Mouse (Mus musculus): Measurements from ENCODE around the gene Ago4. TPM values are rescaled to one million over a fixed set of nuclear protein-coding genes. Genes with fewer than 3 reads are reported as not detected.

The Ago4 gene
- total RNA-seq, 2 experiments from 2014 or later, result 6.9 to 8.4 TPM

- peak; percentile 27 to 45 for DNase-seq (ENCODE audit: low spot score in 2 of 2)
Observed at GRCm38 (mm10) chr4:126526164-126526563, 7.1 kb downstream of the Ago4 start.

- DNase-seq (ENCODE audit: low spot score in 2 of 2), result no peak
Observed at GRCm38 (mm10) chr4:126512308-126513066, 20.8 kb downstream of the Ago4 start.

GRCm38 (mm10) chr4:126511013-126511412 is 22.3 kb downstream of the Ago4 start:
- DNase-seq (ENCODE audit: low spot score in 2 of 2), result no peak

DNA sequence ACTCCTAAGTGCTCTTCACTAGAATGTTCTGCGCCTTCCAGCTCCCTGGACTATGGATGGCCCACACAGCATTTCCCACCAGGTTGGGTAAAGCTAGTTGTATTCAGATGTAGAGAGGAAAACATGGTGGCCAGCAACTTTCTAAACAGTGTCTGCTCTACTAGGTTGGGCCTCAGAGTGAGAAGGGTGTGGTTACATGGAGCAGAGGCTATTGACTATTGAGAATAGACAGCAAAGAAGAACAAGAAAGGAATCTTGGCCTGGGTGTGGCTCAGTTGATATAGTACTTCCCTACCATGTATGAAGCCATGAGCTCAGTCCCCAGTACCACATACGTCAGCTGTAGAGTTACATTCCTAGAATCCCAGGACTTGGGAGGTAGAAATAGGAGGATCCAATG is 24.2 kb downstream of the Ago4 start:
- no peak for DNase-seq (ENCODE audit: low spot score in 2 of 2)

GRCm38 (mm10) chr4:126508110-126508899 is 25.0 kb downstream of the Ago4 start:
- DNase-seq (ENCODE audit: low spot score in 2 of 2), result no peak

GRCm38 (mm10) chr4:126502977-126503309 is 30.3 kb downstream of the Ago4 start:
- no peak for DNase-seq (ENCODE audit: low spot score in 2 of 2)

- DNase-seq (ENCODE audit: low spot score in 2 of 2), result no peak
Observed at GRCm38 (mm10) chr4:126502141-126502976, 30.9 kb downstream of the Ago4 start.

GRCm38 (mm10) chr4:126498601-126499000 is 34.7 kb downstream of the Ago4 start:
- DNase-seq (ENCODE audit: low spot score in 2 of 2), result no peak

- no peak for DNase-seq (ENCODE audit: low spot score in 2 of 2)
Observed at GRCm38 (mm10) chr4:126496963-126497362, 36.3 kb downstream of the Ago4 start.

DNA sequence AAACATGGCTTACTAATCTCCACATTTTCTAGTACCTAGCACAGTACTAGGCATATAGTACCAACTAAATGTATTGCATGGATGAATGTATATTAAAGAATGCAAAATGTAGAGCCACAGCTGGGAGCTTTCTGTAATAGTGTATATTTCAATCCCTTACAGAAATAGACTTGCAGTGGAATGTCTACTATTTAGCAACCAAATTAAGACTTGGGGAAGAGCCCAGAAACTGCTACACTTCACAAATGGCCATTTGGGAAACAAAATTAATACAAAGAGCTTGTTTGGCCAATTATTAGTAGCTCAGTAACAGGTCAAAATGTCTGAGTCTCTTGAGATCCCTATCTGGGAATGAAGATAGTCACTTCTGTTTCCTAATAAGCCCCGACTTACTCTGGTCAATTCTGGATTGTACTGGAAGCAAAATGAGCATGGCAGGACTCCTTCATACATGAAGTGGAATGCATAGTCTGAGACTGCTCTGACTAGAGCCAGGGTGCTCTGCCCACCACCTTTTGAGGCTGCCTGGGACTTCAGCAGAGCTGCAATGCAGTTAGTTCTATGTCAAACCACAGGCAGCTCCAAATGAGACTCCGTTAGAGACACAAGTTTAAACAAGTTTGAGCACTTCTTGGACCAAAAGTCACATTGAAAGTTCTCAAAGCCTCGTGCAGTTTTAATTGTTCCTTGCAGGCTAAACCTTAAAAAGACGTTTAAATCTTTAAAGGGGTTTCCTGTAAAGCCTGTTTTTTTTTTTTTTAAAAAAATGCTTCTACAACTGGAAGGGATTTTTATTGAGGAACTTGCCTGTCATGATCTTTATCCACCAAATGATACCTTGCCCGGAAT is 37.1 kb downstream of the Ago4 start:
- DNase-seq (ENCODE audit: low spot score in 2 of 2), result no peak

DNA sequence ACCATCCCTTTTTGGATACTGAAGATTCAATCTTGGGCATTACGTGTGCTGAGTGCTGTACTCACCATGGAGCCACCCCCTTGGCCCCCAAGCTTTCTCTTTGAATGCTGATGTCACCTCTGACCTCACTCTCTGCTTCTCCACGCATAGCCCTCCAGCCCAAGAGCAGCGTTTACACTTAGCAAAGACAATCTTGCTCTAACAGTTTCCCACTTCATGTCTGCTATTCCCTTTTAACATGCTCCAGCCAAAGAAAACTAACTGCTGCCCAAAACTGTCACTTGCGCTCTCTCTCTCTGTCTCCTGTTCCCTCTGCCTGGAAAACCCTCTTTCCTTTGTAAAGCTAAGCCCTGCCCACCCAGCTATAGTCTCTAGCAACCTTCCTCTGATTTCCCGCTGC is 37.8 kb downstream of the Ago4 start:
- DNase-seq (ENCODE audit: low spot score in 2 of 2), result no peak

- DNase-seq (ENCODE audit: low spot score in 2 of 2), result no peak
Observed at GRCm38 (mm10) chr4:126493416-126493815, 39.9 kb downstream of the Ago4 start.

DNA sequence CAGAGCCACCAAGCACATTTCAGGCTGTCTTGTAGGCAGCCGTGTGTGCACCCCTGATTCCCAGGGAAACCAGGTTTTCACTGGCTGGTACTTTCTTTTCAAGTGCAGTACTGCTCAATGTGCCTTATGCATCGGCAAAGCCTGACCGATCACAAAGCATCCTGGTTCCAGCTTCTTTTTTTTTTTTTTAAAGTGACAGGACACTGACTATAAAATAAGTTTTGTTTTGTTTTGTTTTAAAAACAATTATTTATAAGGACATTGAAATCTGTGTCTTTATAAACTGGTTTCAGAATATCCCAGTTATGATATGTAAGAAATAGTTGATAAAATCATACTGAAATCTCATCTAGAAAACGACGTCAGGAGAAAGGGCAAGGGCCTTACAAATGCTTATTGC is 41.3 kb downstream of the Ago4 start:
- DNase-seq (ENCODE audit: low spot score in 2 of 2), result no peak

GRCm38 (mm10) chr4:126490726-126491125 is 42.5 kb downstream of the Ago4 start:
- no peak for DNase-seq (ENCODE audit: low spot score in 2 of 2)

DNA sequence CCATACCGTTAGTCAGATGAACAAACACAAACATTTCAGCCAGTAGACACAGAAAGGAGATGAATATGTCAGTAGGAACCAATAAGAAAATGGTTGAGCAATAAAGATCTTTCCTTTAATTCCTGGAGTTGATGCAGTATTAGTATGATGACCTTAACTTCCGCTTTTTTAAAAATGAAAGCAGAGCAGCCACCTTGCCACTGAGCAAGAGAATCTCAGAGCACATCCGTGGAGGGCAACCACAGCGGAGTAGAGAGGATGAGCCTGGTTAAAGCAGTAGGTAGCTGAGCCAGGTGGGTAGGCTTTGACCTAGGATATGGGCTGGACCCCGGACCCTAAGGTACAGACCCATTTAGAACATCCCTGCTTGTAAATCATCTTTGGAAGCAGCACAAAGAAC is 43.5 kb downstream of the Ago4 start:
- no peak for DNase-seq (ENCODE audit: low spot score in 2 of 2)

GRCm38 (mm10) chr4:126486217-126486616 is 47.1 kb downstream of the Ago4 start:
- no peak for DNase-seq (ENCODE audit: low spot score in 2 of 2)

GRCm38 (mm10) chr4:126485065-126485464 is 48.2 kb downstream of the Ago4 start:
- no peak for DNase-seq (ENCODE audit: low spot score in 2 of 2)

- no peak for DNase-seq (ENCODE audit: low spot score in 2 of 2)
Observed at GRCm38 (mm10) chr4:126483874-126484273, 49.4 kb downstream of the Ago4 start.

DNA sequence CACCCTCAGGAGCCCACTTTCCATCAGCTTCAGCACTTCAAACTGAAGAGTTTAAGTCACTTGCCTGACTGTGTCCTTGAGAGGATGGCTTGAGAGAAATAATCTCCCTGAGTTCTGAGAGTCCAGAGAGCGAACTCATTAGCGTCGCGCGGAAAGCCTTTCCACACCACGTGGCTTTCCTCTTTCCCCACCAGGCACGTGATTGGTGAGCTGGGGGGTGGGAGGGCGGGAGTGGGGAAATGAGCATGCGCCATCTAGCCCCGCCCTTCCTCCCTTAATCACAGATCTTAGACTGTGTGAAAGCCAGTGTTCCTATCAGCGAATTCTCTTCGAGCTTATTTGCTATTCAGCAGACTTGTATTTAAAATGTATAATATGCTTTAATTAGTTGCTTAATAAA is 50.3 kb downstream of the Ago4 start:
- DNase-seq (ENCODE audit: low spot score in 2 of 2), result no peak

GRCm38 (mm10) chr4:126481461-126481860 is 51.8 kb downstream of the Ago4 start:
- DNase-seq (ENCODE audit: low spot score in 2 of 2), result no peak

GRCm38 (mm10) chr4:126480288-126480687 is 53.0 kb downstream of the Ago4 start:
- no peak for DNase-seq (ENCODE audit: low spot score in 2 of 2)

All from layer of hippocampus, postnatal 10 days (tissue).